Mouse (Mus musculus): ENCODE results near the gene Cyp11a1. TPM values are rescaled to one million over a fixed set of nuclear protein-coding genes. Genes with fewer than 3 reads are reported as not detected.

Cyp11a1 gene
- polyA plus RNA-seq, 1 experiment from 2014 or later = 1.6 TPM

DNA sequence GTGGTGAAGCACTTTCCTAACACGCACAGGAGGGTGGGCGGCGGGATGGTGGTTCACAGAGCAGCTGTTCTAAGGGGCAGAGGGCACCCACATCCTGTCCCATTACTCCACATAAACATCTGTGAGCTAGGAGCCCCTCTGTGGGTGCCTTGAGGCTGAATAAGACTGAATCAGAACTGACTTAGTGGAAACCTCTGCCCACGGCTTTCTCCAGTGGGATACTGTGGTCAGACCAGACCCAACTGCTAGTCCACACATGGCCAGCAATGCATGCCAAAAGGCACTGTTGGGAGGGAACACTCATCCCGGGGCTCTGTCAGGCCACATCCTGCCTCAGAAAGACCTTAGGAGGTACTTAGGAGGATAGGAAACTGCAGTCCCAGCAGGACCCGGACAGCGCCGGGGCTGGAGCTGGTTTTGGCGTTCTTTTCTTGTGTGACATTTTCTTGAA lies 34.0 kb upstream of the Cyp11a1 start:
- Histone ChIP-seq H3K36me3 (ENCODE audit: control insufficient read depth, insufficient read depth, low read length) (no peaks in the 10 kb centered on the region), H3K4me2 (ENCODE audit: low read length) (no peak overlapping the region), H3K27me3 (ENCODE audit: control insufficient read depth, insufficient read depth, low read depth, low read length) (no peaks in the 10 kb centered on the region), H3K9ac (ENCODE audit: low read depth, low read length) (no peak overlapping the region), H3K4me1 (ENCODE audit: control insufficient read depth, insufficient read depth, low read length) (no peaks in the 10 kb centered on the region), H3K27ac (ENCODE audit: low read length) (no peak overlapping the region), H3K9me3 (replicated peaks; ENCODE audit: control insufficient read depth, low read length, poor library complexity, severe bottlenecking) (no peaks in the 10 kb centered on the region), H3K4me3 (ENCODE audit: low read depth, low read length) (no peak overlapping the region)
- no peak for ATAC-seq
- WGBS = 62% methylated on average over 9 of the region's 9 CpGs

GRCm38 (mm10) chr9:57972776-57973439 lies 33.3 kb upstream of the Cyp11a1 start:
- no peak overlapping the region for H3K9ac ChIP-seq (ENCODE audit: low read depth, low read length)
- no peaks in the 10 kb centered on the region for H3K9me3 ChIP-seq (replicated peaks; ENCODE audit: control insufficient read depth, low read length, poor library complexity, severe bottlenecking)
- no peak overlapping the region for H3K4me3 ChIP-seq (ENCODE audit: low read depth, low read length)
- no peaks in the 10 kb centered on the region for H3K27me3 ChIP-seq (ENCODE audit: control insufficient read depth, insufficient read depth, low read depth, low read length)
- no peak overlapping the region for H3K27ac ChIP-seq (ENCODE audit: low read length)
- no peaks in the 10 kb centered on the region for H3K4me1 ChIP-seq (ENCODE audit: control insufficient read depth, insufficient read depth, low read length)
- H3K36me3 ChIP-seq (ENCODE audit: control insufficient read depth, insufficient read depth, low read length) = no peaks in the 10 kb centered on the region
- no peak for ATAC-seq
- no peak overlapping the region for H3K4me2 ChIP-seq (ENCODE audit: low read length)
- 68% methylated on average over 9 of the region's 9 CpGs for WGBS

- Histone ChIP-seq H3K4me1 (ENCODE audit: control insufficient read depth, insufficient read depth, low read length) (no peaks in the 10 kb centered on the region), H3K9me3 (replicated peaks; ENCODE audit: control insufficient read depth, low read length, poor library complexity, severe bottlenecking) (no peaks in the 10 kb centered on the region), H3K4me3 (ENCODE audit: low read depth, low read length) (no peak overlapping the region), H3K27ac (ENCODE audit: low read length) (no peak overlapping the region), H3K4me2 (ENCODE audit: low read length) (no peak overlapping the region), H3K27me3 (ENCODE audit: control insufficient read depth, insufficient read depth, low read depth, low read length) (no peaks in the 10 kb centered on the region), H3K9ac (ENCODE audit: low read depth, low read length) (no peak overlapping the region), H3K36me3 (ENCODE audit: control insufficient read depth, insufficient read depth, low read length) (no peaks in the 10 kb centered on the region)
- 82% methylated on average over 6 of the region's 6 CpGs for WGBS
- no peak for ATAC-seq
These were observed 32.7 kb upstream of the Cyp11a1 start for GRCm38 (mm10) chr9:57973440-57974066.

DNA sequence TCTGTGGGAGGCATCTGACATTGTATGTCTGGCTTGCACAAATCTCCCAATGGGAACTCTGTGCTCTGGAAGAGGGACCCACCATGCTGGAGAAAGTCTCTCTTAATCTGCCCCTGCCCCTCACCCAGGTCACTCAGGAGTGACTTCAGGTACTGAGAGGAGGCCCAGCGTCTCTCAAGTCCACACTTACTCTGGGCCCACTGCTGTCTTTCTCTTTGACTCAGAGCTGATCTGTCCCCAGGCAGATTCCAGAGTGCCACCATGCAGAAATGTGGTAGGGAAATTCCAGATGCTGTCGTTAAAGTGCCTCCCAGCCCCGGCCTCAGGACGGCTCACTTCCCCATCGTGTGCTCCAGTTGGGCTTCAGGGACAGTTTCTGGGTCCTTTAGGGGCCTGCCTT lies 32.0 kb upstream of the Cyp11a1 start:
- no peak overlapping the region for H3K4me3 ChIP-seq (ENCODE audit: low read depth, low read length)
- WGBS = 78% methylated on average over 5 of the region's 5 CpGs
- H3K4me2 ChIP-seq (ENCODE audit: low read length) = no peak overlapping the region
- H3K27ac ChIP-seq (ENCODE audit: low read length) = no peak overlapping the region
- no peak overlapping the region for H3K9ac ChIP-seq (ENCODE audit: low read depth, low read length)
- no peaks in the 10 kb centered on the region for H3K9me3 ChIP-seq (replicated peaks; ENCODE audit: control insufficient read depth, low read length, poor library complexity, severe bottlenecking)
- no peaks in the 10 kb centered on the region for H3K36me3 ChIP-seq (ENCODE audit: control insufficient read depth, insufficient read depth, low read length)
- H3K4me1 ChIP-seq (ENCODE audit: control insufficient read depth, insufficient read depth, low read length) = no peaks in the 10 kb centered on the region
- ATAC-seq = no peak
- no peaks in the 10 kb centered on the region for H3K27me3 ChIP-seq (ENCODE audit: control insufficient read depth, insufficient read depth, low read depth, low read length)

- Histone ChIP-seq H3K4me2 (ENCODE audit: low read length) (no peak overlapping the region), H3K9me3 (replicated peaks; ENCODE audit: control insufficient read depth, low read length, poor library complexity, severe bottlenecking) (no peaks in the 10 kb centered on the region), H3K4me3 (ENCODE audit: low read depth, low read length) (no peak overlapping the region), H3K36me3 (ENCODE audit: control insufficient read depth, insufficient read depth, low read length) (no peaks in the 10 kb centered on the region), H3K27me3 (ENCODE audit: control insufficient read depth, insufficient read depth, low read depth, low read length) (no peaks in the 10 kb centered on the region), H3K4me1 (ENCODE audit: control insufficient read depth, insufficient read depth, low read length) (no peaks in the 10 kb centered on the region), H3K9ac (ENCODE audit: low read depth, low read length) (no peak overlapping the region), H3K27ac (ENCODE audit: low read length) (no peak overlapping the region)
- no peak for ATAC-seq
- 88% methylated on average over 5 of the region's 5 CpGs for WGBS
These were observed 30.9 kb upstream of the Cyp11a1 start for GRCm38 (mm10) chr9:57975200-57975821.

DNA sequence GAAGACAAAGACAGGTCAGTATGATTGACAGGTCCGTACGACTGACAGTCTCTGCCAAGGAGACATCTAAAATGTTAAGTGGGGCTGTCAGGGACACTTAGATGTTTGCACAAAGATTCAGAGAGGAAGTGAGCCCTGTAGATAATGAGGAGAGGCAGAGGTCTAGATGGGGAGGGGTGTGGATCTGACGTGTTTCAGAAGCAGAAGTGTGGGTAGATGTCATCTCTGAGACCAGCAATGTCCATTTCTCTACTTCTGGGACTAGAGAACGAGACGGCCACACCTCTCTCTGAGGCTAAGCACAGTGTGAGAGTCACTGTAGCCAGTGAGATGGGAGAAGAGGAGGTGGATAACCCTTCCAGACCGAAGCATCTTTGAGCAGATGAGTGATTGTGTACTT lies 28.2 kb upstream of the Cyp11a1 start:
- H3K4me1 ChIP-seq (ENCODE audit: control insufficient read depth, insufficient read depth, low read length) = no peaks in the 10 kb centered on the region
- H3K27me3 ChIP-seq (ENCODE audit: control insufficient read depth, insufficient read depth, low read depth, low read length) = no peaks in the 10 kb centered on the region
- H3K27ac ChIP-seq (ENCODE audit: low read length) = no peak overlapping the region
- ATAC-seq = no peak
- H3K9me3 ChIP-seq (replicated peaks; ENCODE audit: control insufficient read depth, low read length, poor library complexity, severe bottlenecking) = no peaks in the 10 kb centered on the region
- 83% methylated on average over 6 of the region's 6 CpGs for WGBS
- H3K9ac ChIP-seq (ENCODE audit: low read depth, low read length) = no peak overlapping the region
- H3K4me2 ChIP-seq (ENCODE audit: low read length) = no peak overlapping the region
- H3K36me3 ChIP-seq (ENCODE audit: control insufficient read depth, insufficient read depth, low read length) = no peaks in the 10 kb centered on the region
- no peak overlapping the region for H3K4me3 ChIP-seq (ENCODE audit: low read depth, low read length)

DNA sequence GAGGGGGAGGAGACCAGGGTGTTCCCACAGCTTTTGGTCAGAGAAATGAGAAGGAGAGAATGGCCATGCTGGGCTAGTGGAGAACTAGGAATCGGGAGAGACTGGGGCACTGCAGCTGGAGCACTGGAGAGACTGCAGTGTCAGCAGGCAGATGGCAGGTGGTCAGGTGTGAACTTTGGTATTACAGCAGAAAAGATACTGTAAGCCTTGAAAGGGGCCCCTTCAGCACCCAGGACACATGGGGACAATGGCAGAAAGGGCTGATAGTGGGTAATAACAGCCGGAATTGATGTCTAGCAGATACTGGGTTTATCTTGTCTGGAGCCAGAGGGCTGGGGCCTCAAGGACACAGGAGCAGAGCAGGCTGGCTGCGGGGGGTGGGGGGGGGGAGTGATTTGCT lies 27.4 kb upstream of the Cyp11a1 start:
- Histone ChIP-seq H3K36me3 (ENCODE audit: control insufficient read depth, insufficient read depth, low read length) (no peaks in the 10 kb centered on the region), H3K27ac (ENCODE audit: low read length) (no peak overlapping the region), H3K4me1 (ENCODE audit: control insufficient read depth, insufficient read depth, low read length) (no peaks in the 10 kb centered on the region), H3K9me3 (replicated peaks; ENCODE audit: control insufficient read depth, low read length, poor library complexity, severe bottlenecking) (no peaks in the 10 kb centered on the region), H3K4me2 (ENCODE audit: low read length) (no peak overlapping the region), H3K27me3 (ENCODE audit: control insufficient read depth, insufficient read depth, low read depth, low read length) (no peaks in the 10 kb centered on the region), H3K4me3 (ENCODE audit: low read depth, low read length) (no peak overlapping the region), H3K9ac (ENCODE audit: low read depth, low read length) (no peak overlapping the region)
- no peak for ATAC-seq
- WGBS = 79% methylated on average over 3 of the region's 3 CpGs

DNA sequence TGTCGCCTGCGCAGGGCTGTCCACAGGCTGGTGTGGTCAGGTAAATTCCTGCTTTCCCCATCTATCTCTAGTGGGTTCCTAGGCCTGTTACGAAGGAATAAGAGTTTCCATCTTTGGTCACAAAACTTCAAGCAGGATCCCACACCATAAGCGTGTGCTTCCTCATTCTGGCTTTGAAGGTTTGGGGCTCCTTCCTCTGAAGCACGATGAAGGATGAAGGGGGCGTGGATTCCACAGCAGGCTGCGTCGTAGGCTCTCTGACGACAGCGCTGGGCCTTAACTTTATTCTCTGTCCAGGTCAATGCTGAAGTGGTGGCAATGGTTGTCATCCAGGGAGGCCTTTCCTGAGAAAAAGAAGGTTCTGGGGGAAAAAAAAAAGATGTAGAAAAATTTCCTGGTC lies 25.6 kb upstream of the Cyp11a1 start:
- Histone ChIP-seq H3K4me2 (ENCODE audit: low read length) (no peak overlapping the region), H3K36me3 (ENCODE audit: control insufficient read depth, insufficient read depth, low read length) (no peaks in the 10 kb centered on the region), H3K27me3 (ENCODE audit: control insufficient read depth, insufficient read depth, low read depth, low read length) (no peaks in the 10 kb centered on the region), H3K4me3 (ENCODE audit: low read depth, low read length) (no peak overlapping the region), H3K9ac (ENCODE audit: low read depth, low read length) (no peak overlapping the region), H3K9me3 (replicated peaks; ENCODE audit: control insufficient read depth, low read length, poor library complexity, severe bottlenecking) (no peaks in the 10 kb centered on the region), H3K27ac (ENCODE audit: low read length) (no peak overlapping the region), H3K4me1 (ENCODE audit: control insufficient read depth, insufficient read depth, low read length) (no peaks in the 10 kb centered on the region)
- no peak for ATAC-seq
- WGBS = 86% methylated on average over 10 of the region's 10 CpGs

GRCm38 (mm10) chr9:57985304-57985703 lies 20.9 kb upstream of the Cyp11a1 start:
- H3K4me3 ChIP-seq (ENCODE audit: low read depth, low read length) = no peak overlapping the region
- no peak overlapping the region for H3K27ac ChIP-seq (ENCODE audit: low read length)
- no peak for ATAC-seq
- H3K27me3 ChIP-seq (ENCODE audit: control insufficient read depth, insufficient read depth, low read depth, low read length) = no peaks in the 10 kb centered on the region
- 87% methylated on average over 8 of the region's 8 CpGs for WGBS
- no peak overlapping the region for H3K4me2 ChIP-seq (ENCODE audit: low read length)
- no peaks in the 10 kb centered on the region for H3K4me1 ChIP-seq (ENCODE audit: control insufficient read depth, insufficient read depth, low read length)
- H3K36me3 ChIP-seq (ENCODE audit: control insufficient read depth, insufficient read depth, low read length) = no peaks in the 10 kb centered on the region
- no peaks in the 10 kb centered on the region for H3K9me3 ChIP-seq (replicated peaks; ENCODE audit: control insufficient read depth, low read length, poor library complexity, severe bottlenecking)
- no peak overlapping the region for H3K9ac ChIP-seq (ENCODE audit: low read depth, low read length)
